Mouse (Mus musculus) c-Kit-negative CD71-positive TER-119-positive erythroid progenitor cells, embryonic 14.5 days (primary cell): ENCODE measurements around the gene Iqschfp.

Experiments used
- DNase-seq: peaks from one replicate; pipeline ENCODE4 v3.0.0-alpha.2; 2013; ENCODE audit warnings: low read depth, low spot score

Gene Iqschfp

DNA sequence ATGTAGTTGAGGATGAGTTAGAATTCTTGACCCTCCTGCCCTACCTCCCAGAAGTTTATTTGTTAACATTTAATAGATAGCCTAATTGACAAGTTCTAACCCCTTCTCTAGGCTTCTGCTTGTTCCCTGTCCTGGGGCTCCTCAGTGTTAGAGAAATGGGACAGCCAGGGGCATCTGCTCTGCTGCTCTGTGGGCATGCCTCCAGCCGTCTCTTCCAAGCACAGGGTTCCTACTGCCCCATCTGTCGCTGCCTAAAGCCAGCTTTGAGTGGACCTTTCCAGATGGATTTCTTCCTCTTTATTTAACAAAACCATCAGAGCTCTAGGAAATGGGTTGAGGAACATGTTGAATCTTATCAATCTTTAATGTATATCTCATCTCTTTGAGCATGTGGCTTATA is 529.8 kb downstream of the Iqschfp start:
- DNase-seq = no peak

DNA sequence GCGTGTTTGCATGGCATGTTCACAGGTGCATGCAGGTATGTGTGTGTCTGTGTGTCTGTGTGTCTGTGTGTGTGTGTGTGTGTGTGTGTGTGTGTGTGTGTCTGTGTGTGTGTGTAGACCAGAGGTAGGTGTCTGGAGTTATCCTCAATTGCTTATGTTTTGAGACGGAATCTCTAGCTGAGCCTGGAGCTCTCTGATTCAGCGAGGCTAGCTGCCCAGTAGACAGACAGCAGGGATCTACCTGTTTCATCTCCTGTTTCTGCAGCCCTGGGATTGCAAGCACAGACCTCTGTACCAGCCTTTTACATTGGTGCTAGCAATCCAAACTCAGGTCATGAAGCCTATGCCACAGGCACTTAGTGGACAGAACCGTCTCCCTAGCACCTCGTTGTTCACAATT is 536.0 kb downstream of the Iqschfp start:
- DNase-seq = no peak

- DNase-seq = no peak
Observed at GRCm38 (mm10) chr3:68434435-68434834, 542.4 kb downstream of the Iqschfp start.

DNA sequence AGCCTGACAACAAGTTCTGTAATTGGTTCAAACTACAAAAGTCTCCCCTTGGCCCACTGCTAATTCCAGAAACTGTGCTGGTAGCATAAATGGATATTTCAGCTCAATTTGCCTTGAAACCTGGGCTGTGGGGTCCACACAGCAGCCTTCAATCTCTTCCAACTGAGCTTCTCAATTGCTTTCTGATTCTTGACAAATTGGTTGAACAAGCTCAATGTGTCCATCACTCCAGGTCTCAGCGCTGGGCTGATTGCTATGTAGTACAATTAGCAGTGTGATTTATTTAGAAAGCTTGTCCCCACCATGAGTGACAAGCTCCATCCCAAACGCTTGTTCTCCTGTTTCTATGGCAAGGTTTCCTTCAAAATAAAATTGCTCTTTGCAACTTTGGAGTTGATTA is 542.9 kb downstream of the Iqschfp start:
- no peak for DNase-seq

DNA sequence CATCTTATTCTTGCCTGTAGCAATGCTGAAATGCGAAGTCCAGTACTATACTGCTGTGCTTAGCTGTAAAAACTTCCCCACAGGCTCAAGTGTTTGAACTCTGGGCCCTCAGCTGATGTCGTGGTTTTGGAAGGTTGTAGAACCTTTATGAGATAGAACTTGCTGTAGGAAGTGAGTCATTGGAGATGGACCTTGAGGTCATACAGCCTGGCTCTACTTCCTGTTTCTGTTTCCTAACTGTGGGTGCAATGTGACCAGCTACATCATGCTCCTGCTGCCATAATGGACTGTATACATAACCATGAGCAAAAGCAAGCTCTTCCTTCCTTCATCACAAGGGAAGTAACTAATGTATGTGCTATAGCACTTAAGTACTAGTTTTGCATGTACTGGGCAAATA is 556.4 kb downstream of the Iqschfp start:
- DNase-seq = no peak

DNA sequence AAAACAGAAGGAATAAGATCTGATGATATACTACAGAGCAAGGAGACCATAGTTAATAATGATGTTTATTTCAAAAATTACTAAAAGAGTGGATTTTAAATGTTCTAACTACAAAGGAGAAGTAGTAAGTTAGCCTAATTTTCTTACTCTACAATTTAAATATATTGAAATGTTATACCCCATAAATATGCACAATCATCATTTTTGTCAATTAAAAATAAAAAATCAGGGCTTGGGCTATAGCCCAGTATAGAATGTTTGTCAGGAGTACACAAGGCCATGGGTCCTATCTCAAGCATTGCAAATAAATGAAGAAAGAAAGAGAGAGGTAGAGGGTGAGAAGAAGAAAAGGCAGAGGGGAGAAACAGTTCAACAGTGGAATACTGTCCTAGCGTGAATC is 559.6 kb downstream of the Iqschfp start:
- no peak for DNase-seq

GRCm38 (mm10) chr3:68453266-68453665 is 561.2 kb downstream of the Iqschfp start:
- DNase-seq = no peak

DNA sequence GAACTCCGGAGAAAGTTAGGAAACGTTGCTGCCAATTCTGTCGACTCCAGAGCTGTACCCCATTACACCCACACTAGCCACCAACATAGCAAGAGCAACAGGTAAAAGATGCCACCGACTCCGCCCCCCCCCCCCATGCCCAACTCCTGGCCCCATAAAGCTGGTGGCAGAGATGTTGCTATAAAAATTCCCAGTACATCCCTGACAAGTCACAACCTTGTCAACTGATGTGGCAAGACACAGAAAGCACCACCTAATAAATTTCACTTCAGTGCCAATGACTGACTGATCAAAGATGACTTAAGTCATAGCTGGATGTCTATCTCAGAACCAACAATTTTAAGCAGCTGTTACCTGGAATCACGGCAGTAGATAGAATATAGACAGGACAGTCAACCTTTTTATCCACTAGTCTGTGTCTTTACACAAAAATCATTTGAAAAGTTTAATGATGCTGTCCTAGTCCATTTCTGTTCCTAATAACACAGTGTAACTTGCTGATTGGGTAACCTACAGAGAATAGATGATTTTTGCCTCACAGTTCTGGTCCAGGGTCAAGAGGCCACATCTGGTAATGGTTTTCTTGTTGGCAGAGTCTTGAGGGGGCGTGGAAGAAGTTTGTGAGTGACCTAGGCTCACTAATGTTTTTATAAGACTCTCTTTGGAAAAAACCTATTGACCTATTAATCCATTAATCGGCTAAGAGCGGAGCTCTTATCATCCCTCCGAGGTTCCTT is 561.9 kb downstream of the Iqschfp start:
- DNase-seq = no peak

DNA sequence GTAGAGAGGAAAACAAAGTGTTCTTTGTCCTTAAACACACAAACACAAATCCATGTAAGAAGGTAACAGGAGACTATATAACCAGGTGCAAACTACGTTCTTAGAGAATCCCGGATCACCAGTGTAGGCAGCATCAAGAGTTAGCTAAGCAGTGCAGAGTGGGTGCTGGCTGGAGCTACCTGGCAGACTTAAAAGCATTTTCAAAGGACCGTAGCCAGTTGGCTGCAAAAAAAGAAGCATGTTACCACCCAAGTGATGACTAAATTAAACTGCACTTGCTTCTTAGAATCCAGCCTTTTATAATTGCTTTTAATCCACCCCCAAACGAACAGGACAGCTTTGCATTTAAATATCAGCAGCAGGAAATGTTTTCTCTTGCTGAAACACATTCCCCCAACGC is 574.6 kb downstream of the Iqschfp start:
- no peak for DNase-seq

GRCm38 (mm10) chr3:68467941-68468687 is 576.1 kb downstream of the Iqschfp start:
- DNase-seq = no peak

DNA sequence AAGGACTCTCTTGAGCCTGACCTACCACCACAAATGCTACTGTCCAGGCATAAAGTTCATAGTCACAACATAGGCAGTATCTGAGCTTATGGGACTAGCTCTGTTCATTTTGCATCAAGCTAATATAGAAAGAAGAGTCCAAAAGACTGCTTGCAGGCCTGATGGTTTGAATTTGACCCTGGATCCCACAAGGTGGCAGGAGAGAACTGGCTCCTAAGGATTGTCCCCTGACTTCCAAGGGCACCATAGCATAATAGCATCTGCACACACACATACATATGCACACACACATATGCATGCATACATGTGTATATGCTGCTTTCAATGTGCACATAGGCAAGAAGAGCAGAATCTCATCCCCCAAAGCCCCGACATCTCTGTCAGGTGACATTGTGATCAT is 577.6 kb downstream of the Iqschfp start:
- no peak for DNase-seq

GRCm38 (mm10) chr3:68470061-68470460 is 578.0 kb downstream of the Iqschfp start:
- DNase-seq = no peak

GRCm38 (mm10) chr3:68470622-68471021 is 578.6 kb downstream of the Iqschfp start:
- DNase-seq = no peak

DNA sequence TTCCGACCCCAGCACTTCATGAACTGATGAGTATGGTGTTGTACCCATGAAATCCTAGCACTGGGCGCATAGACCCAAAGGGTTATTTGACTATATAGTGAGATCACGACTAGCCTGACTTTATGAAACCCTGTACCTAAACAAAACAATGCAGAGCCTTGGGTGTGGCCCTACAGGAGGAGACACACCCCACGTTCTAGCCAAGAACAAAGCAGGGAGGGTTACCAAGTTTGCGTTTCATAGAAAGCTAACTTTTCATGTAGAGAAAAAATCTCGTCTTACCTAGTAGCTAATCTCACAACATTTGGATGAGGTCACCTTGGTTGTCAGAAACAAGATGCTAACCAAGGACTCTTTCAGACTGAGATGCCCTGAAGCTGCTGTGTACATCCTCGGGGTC is 584.3 kb downstream of the Iqschfp start:
- DNase-seq = no peak

GRCm38 (mm10) chr3:68477478-68477877 is 585.4 kb downstream of the Iqschfp start:
- no peak for DNase-seq

DNA sequence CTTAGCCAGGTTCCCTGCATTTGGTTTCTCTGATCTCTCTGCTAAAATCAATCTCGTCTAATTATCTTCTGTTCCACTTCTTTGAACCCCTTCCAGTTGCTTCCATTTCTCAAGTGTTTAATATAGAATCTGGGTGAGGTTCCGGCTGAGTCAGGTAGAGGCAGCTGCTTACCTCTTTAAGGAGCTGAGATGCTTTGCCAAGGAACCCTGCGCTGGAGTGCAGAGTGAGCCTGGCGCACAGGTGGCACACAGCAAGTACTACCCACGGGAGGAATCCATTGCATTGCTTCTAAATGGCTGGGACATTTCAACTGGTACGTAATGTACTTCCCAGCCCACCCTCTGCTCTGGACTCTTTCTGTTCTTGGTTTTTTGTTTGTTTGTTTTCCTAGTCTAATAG is 587.2 kb downstream of the Iqschfp start:
- DNase-seq = no peak

DNA sequence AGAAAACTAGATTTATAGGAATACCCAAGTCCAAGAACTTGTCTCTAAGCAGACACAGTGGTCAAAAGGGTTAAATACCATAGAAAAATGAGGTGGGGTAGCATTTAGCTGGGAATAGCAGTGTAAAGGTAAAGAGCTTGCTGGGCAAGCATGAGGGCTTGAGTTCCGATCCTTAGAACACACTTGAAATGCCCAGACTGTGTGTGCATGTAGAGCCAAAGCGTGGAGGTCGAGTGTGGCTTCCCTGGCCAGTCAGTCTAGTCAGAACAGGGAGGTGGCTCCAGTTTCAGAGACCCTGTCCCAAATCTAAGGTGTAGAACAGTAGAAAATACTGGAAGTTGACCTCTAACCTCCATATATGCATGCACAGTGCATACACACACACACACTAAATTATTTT is 591.5 kb downstream of the Iqschfp start:
- no peak for DNase-seq

DNA sequence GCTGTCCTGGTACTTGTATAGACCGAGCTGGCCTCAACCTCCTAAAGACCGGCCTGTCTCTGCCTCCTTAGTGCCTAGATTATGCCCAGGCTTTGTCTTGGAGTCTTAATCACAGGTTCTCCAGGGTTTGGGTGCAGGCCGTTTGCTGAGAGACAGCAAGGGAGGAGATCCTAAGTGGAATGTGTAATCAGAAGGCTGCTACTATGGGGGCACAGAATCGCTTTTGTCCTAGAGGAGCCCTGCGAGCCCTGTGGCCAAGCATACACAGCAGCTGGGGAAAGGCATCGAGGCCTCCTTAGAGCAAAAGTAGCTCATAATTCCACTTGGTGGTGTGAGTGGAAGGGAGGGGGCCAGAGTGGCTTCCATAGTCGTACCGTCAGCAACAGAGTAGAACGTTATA is 592.0 kb downstream of the Iqschfp start:
- no peak for DNase-seq

DNA sequence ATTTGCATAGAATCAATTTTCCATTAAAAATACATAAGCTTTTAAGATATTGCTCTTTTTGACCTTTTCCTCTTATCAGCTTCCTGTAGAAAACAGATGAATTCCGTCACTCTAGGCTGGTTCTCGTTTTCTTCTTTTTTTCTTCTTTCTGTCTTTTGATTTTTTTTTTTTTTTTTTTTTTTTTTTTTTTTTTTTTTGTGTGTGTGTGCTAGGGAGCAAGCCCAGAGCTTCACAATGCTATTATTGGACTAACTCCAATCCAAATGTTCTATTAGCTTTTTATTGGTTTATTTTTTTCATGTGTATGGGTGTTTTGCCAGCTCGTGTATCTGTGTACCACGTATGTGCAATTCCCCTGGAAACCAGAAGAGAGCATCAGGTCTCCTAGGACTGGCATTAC is 592.5 kb downstream of the Iqschfp start:
- DNase-seq = no peak

GRCm38 (mm10) chr3:68487621-68488020 is 595.6 kb downstream of the Iqschfp start:
- no peak for DNase-seq

DNA sequence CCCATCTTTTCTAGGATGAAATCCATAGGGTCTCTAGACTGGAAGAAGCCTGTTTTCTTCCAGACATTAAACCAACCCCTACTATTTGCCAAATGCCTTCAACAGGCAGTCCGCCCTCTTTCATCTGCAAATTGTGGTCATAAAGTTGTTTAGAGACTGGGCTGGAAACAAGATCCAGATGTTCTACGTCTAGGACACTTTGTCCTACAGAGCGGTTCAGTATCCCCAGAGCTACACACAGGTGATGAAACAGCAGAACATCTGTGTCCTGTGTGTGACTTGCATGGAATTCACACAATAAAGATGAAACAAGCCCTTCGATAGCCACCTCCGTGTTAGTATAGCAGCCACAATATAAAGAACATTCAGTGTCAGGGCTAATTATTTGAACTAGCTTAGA is 596.3 kb downstream of the Iqschfp start:
- DNase-seq = no peak

GRCm38 (mm10) chr3:68491516-68491915 is 599.5 kb downstream of the Iqschfp start:
- DNase-seq = no peak

DNA sequence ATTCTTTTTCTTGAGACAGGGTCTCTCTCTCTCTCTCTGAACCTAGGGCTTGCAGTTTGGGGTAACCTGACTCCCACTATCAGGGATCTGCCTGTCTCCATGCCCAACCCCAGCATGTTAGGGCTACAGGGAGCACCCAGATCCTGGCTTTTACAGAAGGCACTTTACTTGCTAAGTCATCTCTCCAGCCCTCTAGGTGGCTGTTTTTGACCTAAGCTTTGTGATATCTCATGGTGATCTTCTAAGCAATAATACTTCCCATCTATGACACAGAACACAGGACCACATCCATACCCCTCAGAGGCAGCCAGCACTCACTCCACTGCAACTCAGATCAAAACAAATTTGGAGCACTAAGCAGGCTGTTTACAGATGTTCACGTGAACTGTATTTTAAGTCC is 600.0 kb downstream of the Iqschfp start:
- no peak for DNase-seq
